Mouse (Mus musculus) liver, postnatal 0 days (tissue): ENCODE measurements around the gene Zfhx2.

ENCODE experiments used
- CTCF ChIP-seq: sonication (generic); IDR thresholded peaks from 2 replicates; pipeline ENCODE4 v1.5.1; 2016; ENCODE audit warnings: antibody characterized with exemption, low read depth
- EP300 ChIP-seq: IDR thresholded peaks from 2 replicates; pipeline ENCODE4 v1.6.1; 2016; ENCODE audit warnings: antibody characterized with exemption, low read depth, mild to moderate bottlenecking

GRCm38 (mm10) chr14:55139313-55139712 lies 47.2 kb upstream of the Zfhx2 start:
- no peak for TF ChIP-seq CTCF
- no peak for TF ChIP-seq EP300
